Mouse (Mus musculus): Measurements from ENCODE around the gene Mob3b. TPM values are rescaled to one million over a fixed set of nuclear protein-coding genes. Genes with fewer than 3 reads are reported as not detected.
"Not testable (repeated sequence)": the region's sequence is repeated elsewhere in the genome, so short reads cannot be mapped to it uniquely, and the experiment has no call there.

Gene Mob3b
- polyA plus RNA-seq, 1 experiment, result 2.2 TPM

DNA sequence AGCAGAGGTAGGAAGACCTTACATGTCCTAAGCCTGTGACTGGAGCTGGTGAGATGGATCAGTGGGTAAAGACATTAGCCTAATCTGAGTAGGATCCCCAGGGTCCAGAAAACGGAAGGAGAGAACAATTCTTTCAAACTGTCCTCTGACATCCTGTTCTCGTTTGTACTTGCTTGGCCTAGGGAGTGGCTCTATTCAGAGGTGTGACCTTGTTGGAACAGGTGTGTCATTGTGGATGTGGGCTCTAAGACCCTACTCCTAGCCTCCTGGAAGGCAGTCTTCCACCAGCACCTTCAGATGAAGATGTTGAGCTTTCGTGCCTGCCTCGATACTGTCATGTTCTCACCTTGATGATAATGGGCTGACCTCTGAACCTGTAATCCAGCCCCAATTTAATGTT is 251.1 kb downstream of the Mob3b start:
- WGBS, result 77% methylated on average over 4 of the region's 4 CpGs
- H3K27ac ChIP-seq (ENCODE audit: control insufficient read depth, insufficient read depth, low read depth, low read length, poor library complexity), result no peak overlapping the region
- no peak for TF ChIP-seq POLR2A (IDR thresholded peaks at IDR 0.05; ENCODE audit: borderline replicate concordance, control insufficient read depth, low read depth, low read length)
- TF ChIP-seq CTCF (IDR thresholded peaks at IDR 0.05; ENCODE audit: control insufficient read depth, insufficient read depth, low read length), result no peak
- H3K4me3 ChIP-seq (replicated peaks; ENCODE audit: control insufficient read depth, low read depth, low read length), result no peak overlapping the region
- H3K4me1 ChIP-seq (ENCODE audit: control insufficient read depth, insufficient read depth, low read length), result no peaks in the 10 kb centered on the region

DNA sequence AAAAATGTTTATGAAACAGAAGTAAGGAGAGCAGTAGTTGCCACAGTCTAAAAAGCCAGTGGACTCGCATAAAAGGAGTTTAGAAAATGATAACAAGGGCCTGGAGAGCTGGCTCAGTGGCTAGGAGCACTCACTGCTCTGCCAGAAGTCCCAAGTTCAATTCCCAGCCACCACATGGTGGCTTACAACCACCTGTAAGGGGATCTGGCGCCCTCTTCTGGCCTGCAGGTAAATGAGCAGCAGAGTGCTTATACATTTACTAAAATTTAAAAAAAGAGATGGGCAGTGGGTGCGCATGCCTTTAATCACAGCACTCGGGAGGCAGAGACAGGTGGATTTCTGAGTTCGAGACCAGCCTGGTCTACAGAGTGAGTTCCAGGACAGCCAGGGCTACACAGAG is 251.9 kb downstream of the Mob3b start:
- Histone ChIP-seq H3K27ac (ENCODE audit: control insufficient read depth, insufficient read depth, low read depth, low read length, poor library complexity) (no peak overlapping the region), H3K4me3 (replicated peaks; ENCODE audit: control insufficient read depth, low read depth, low read length) (no peak overlapping the region), H3K4me1 (ENCODE audit: control insufficient read depth, insufficient read depth, low read length) (no peaks in the 10 kb centered on the region; the same call in 1 of the 2 replicates)
- WGBS, result 67% methylated on average over 5 of the region's 5 CpGs
- TF ChIP-seq POLR2A (IDR thresholded peaks at IDR 0.05; ENCODE audit: borderline replicate concordance, control insufficient read depth, low read depth, low read length) (no peak), CTCF (IDR thresholded peaks at IDR 0.05; ENCODE audit: control insufficient read depth, insufficient read depth, low read length) (peak; percentile 60)

DNA sequence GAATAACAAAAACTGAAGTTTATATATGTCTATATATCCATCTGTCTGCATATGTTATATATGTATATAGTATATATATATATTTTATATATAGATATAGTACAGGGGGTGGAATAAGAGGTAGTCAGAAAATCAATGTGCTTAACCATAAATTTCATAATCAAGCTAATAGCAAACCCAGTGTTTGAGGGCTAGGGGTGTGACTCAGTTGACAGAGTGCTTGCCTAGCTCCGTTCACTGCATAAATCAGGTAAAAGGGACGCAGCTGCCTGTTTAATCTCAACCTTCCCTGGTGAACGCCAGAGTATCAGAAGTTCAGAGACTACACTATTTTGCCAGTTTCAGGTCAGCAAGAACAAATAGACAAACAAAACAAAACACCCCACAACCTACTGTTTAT is 255.7 kb downstream of the Mob3b start:
- H3K4me3 ChIP-seq (replicated peaks; ENCODE audit: control insufficient read depth, low read depth, low read length); H3K27ac ChIP-seq (ENCODE audit: control insufficient read depth, insufficient read depth, low read depth, low read length, poor library complexity); H3K4me1 ChIP-seq (ENCODE audit: control insufficient read depth, insufficient read depth, low read length): not testable (repeated sequence)
- 88% methylated on average over 3 of the region's 3 CpGs for WGBS

DNA sequence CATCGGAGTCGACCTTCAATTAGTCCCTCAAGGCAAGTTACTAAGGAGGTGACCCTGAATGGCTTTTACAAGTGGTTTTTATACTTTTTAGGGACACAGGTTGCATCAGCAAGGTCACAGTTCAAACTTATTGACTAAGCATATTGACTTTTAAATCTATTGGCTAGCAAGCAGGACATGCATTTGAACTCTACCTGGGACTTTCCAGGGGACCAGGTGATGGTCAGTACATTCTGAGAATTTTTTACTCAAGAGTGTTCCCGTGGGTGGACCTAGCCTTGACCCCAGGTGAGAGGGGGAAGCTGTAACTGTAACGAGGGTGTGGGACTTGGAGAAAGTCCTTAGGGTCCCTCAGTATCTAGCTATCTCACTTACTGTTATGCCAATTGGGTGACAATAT is 256.1 kb downstream of the Mob3b start:
- no peak for TF ChIP-seq POLR2A (IDR thresholded peaks at IDR 0.05; ENCODE audit: borderline replicate concordance, control insufficient read depth, low read depth, low read length)
- no peak for TF ChIP-seq CTCF (IDR thresholded peaks at IDR 0.05; ENCODE audit: control insufficient read depth, insufficient read depth, low read length)
- 67% methylated on average over 4 of the region's 4 CpGs for WGBS
- Histone ChIP-seq H3K4me1 (ENCODE audit: control insufficient read depth, insufficient read depth, low read length) (no peaks in the 10 kb centered on the region; the same call in 1 of the 2 replicates), H3K27ac (ENCODE audit: control insufficient read depth, insufficient read depth, low read depth, low read length, poor library complexity) (no peak overlapping the region), H3K4me3 (replicated peaks; ENCODE audit: control insufficient read depth, low read depth, low read length) (no peak overlapping the region)

DNA sequence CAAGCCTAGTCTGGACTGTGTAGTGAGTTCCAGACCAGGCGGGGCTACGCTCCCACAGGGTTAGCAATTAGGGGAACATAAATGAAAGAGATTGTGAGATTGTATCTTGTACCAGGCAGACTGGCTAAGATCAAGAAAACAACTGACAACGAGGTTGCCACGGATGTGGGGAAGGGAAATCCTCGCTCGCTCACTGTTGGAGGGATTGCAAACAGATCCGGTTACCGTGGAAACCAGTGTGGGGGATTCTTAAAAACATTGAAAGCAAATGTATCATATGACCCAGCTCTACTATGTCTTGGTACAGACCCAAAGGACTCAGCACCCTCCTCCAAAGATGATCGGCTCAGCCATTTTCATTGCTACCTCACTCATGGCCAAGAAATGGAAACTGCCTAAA is 257.1 kb downstream of the Mob3b start:
- WGBS, result 64% methylated on average over 9 of the region's 9 CpGs
- H3K27ac ChIP-seq (ENCODE audit: control insufficient read depth, insufficient read depth, low read depth, low read length, poor library complexity), result no peak overlapping the region

DNA sequence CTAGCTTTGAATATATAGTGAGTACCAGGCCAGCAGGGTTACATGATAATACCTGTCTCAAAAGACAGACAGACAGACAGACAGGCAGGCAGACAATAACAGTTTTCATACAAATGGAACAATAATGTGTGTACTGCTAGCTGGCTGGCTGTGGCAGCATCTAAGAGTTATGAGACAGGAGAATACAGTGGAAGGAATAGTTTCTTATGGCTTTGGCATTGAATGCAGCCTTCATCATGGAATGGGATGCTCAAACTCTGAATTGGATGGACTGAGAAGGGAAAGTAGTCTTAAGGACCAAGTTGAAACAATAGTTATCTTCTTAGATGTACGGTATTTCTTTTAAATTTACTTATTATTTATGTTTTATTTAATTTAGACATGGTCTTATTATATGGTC is 258.0 kb downstream of the Mob3b start:
- H3K4me1 ChIP-seq (ENCODE audit: control insufficient read depth, insufficient read depth, low read length), result no peaks in the 10 kb centered on the region; the same call in 1 of the 2 replicates
- 93% methylated on average over 1 of the region's 1 CpGs for WGBS
- H3K4me3 ChIP-seq (replicated peaks; ENCODE audit: control insufficient read depth, low read depth, low read length), result no peak overlapping the region
- no peak for TF ChIP-seq CTCF (IDR thresholded peaks at IDR 0.05; ENCODE audit: control insufficient read depth, insufficient read depth, low read length)
- no peak for TF ChIP-seq POLR2A (IDR thresholded peaks at IDR 0.05; ENCODE audit: borderline replicate concordance, control insufficient read depth, low read depth, low read length)
- H3K27ac ChIP-seq (ENCODE audit: control insufficient read depth, insufficient read depth, low read depth, low read length, poor library complexity), result no peak overlapping the region

More for the DNA sequence above, 257.1 kb downstream of the Mob3b start:
- Histone ChIP-seq H3K4me3 (replicated peaks; ENCODE audit: control insufficient read depth, low read depth, low read length) (no peak overlapping the region), H3K4me1 (ENCODE audit: control insufficient read depth, insufficient read depth, low read length) (no peaks in the 10 kb centered on the region; the same call in 1 of the 2 replicates)
- TF ChIP-seq POLR2A (IDR thresholded peaks at IDR 0.05; ENCODE audit: borderline replicate concordance, control insufficient read depth, low read depth, low read length) (no peak), CTCF (IDR thresholded peaks at IDR 0.05; ENCODE audit: control insufficient read depth, insufficient read depth, low read length) (no peak)

Other genes starting within 250 kb of the Mob3b start
- gene Ifnk, start 5.4 kb downstream of the Mob3b start, polyA plus RNA-seq (2011; ENCODE audit: insufficient read depth, insufficient read length, low replicate concordance, missing spikeins), result not detected in 2 replicates
- gene C9orf72, start 68.7 kb upstream of the Mob3b start, polyA plus RNA-seq (2011; ENCODE audit: insufficient read depth, insufficient read length, low replicate concordance, missing spikeins), result 4.0 and 9.1 TPM in 2 replicates